In the genomic region with DNA sequence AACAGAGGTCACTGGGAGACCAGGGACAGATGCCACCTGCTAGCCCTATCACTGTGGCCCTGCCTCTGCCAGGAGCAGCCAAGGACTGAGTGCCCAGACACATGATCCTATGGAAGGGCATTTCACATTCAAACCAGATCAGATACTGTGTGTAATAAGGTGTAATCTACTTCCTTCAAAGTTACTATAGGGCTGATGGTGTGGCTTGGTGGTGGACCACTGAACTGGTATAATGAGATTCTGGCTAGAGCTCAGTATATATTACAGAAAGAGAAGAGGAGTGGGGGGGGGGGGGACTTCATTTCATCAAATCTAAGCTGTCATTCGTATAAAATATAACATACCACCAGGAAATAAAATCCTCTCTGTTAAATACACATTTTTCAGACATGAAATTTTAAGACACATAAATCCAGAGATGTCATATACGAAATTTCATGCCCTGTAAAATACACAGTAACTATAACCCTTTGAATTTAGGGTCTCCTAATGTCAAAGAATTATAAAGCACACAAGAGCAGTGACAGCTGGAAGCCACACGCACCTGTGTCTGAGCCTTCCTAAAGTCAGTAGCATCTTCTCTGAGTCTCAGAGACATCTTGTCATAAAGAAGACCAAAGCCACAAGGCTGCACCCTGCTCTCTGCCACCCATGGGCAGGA, we compare ENCODE assay signal across 29 mouse cellular contexts.
"Had no signal": no experiment of that assay in that cellular context is flagged by ENCODE, and none has a peak within 500 bp of the region (broad histone marks: within the 10 kb centered on the region; RNA-seq: fewer than 3 reads in every experiment).

No protein-coding gene starts in this region.

- H3K36me3 ChIP-seq: limb, embryonic 12.5 days; limb, embryonic 13.5 days; limb, embryonic 15.5 days; liver, embryonic 12.5 days; liver, embryonic 13.5 days; liver, embryonic 15.5 days; lung, embryonic 15.5 days; midbrain, embryonic 10.5 days; midbrain, embryonic 12.5 days; midbrain, embryonic 13.5 days; midbrain, embryonic 15.5 days had no signal

- H3K9ac ChIP-seq: limb, embryonic 12.5 days; limb, embryonic 13.5 days; limb, embryonic 15.5 days; liver, embryonic 12.5 days; liver, embryonic 13.5 days; liver, embryonic 14.5 days; liver, embryonic 15.5 days; liver, postnatal 0 days; lung, embryonic 14.5 days; lung, embryonic 15.5 days; midbrain, embryonic 12.5 days; midbrain, embryonic 13.5 days; midbrain, embryonic 15.5 days had no signal

- H3K9me3 ChIP-seq: limb, embryonic 10.5 days; limb, embryonic 12.5 days; limb, embryonic 13.5 days; limb, embryonic 15.5 days; liver, embryonic 12.5 days; liver, embryonic 13.5 days; liver, embryonic 15.5 days; lung, embryonic 15.5 days; midbrain, embryonic 10.5 days; midbrain, embryonic 12.5 days; midbrain, embryonic 13.5 days; midbrain, embryonic 15.5 days had no signal

- H3K4me1 ChIP-seq: midbrain, embryonic 13.5 days had no signal

- ATAC-seq: liver, embryonic 12.5 days; liver, postnatal 0 days; lung, postnatal 0 days had no signal

- DNase-seq: left cerebral cortex, postnatal 4 days; liver; liver, embryonic 13.5 days; liver, postnatal 0 days; lung, adult 18-20 months; lung, adult 2 months; lung, embryonic 14.5 days; lung, postnatal 10 days; lung, postnatal 14 days; lung, postnatal 36 days; lung, postnatal 4 days; midbrain, embryonic 14.5 days had no signal

- H3K4me2 ChIP-seq: limb, embryonic 15.5 days; liver, embryonic 11.5 days; liver, embryonic 12.5 days; liver, embryonic 13.5 days; liver, embryonic 15.5 days had no signal

- H3K27ac ChIP-seq: limb, embryonic 12.5 days; limb, embryonic 13.5 days; limb, embryonic 15.5 days; liver, embryonic 12.5 days; liver, embryonic 13.5 days; liver, embryonic 14.5 days; liver, embryonic 15.5 days; lung, embryonic 15.5 days; macrophage; midbrain, embryonic 10.5 days; midbrain, embryonic 12.5 days; midbrain, embryonic 13.5 days had no signal

- H3K4me3 ChIP-seq: limb, embryonic 15.5 days; liver, embryonic 12.5 days; liver, embryonic 13.5 days; liver, embryonic 15.5 days; lung, embryonic 15.5 days; megakaryocyte, embryonic 14.5 days; midbrain, embryonic 12.5 days; myocyte had no signal

- H3K27me3 ChIP-seq: limb, embryonic 12.5 days; limb, embryonic 13.5 days; limb, embryonic 15.5 days; liver, embryonic 13.5 days; lung, embryonic 15.5 days; midbrain, embryonic 15.5 days had no signal
